Mouse (Mus musculus): Measurements from ENCODE around the gene Ccdc38.
"Not testable (repeated sequence)": the region's sequence is repeated elsewhere in the genome, so short reads cannot be mapped to it uniquely, and the experiment has no call there.

The Ccdc38 gene

GRCm38 (mm10) chr10:93548991-93549390, 8.6 kb downstream of the Ccdc38 start:
- peak; percentile 37 for DNase-seq (ENCODE audit: low spot score)

DNA sequence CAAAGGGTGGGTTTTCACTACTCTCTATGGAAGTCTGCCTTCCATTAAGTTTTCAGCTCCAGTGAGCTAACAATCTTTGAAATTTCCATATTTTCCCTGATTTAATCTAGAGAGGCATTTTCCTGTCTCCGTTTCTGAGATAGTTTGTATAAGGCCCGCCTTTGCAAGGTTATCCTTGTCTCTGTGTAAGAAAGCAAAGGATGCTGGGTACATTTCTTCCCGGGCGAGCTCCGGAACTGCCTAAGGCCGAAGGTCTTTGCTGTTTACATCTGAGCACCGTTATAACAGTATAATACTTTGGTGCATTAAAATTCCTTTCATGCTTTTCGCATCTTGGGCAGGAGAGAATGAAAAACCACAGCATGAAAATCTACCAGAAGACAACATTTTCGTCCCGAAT, 9.4 kb downstream of the Ccdc38 start:
- DNase-seq (ENCODE audit: low spot score), result no peak

GRCm38 (mm10) chr10:93552596-93552995, 12.2 kb downstream of the Ccdc38 start:
- DNase-seq (ENCODE audit: low spot score), result no peak

DNA sequence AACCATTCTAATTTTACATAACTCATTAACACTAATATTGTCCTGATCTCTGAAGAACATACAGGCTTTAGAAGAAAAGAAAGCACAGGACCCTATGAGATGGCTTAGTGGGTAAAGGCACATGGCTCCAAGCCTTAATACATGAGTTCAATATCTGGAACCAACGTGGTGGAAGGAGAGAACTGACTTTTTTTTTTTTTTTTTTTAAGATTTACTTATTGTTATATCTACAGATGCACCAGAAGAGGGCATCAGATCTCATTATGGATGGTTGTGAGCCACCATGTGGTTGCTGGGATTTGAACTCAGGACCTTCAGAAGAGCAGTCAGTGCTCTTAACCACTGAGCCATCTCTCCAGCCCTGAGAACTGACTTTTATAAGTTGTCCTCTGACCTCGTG, 17.5 kb downstream of the Ccdc38 start:
- not testable (repeated sequence) for DNase-seq (ENCODE audit: low spot score)

DNA sequence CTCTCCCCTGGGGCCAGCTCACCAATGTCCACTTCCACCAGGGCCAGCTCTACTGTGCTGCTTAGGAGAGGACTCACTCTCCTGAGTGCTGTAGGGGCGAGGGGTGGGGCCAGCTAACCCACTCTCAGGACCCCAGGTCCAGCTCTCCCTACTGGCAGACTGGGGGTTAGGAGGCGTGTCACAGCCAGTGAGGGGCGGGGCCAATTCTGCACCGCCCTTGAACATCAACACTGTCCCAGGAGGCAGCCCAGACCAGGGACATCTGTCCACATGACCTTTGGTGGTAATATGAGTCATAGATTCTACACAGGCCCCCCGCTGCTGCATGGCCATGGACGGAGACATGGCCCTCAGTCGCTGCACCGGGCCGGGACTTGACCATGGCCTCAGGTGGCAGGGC, 19.4 kb downstream of the Ccdc38 start:
- no peak for DNase-seq (ENCODE audit: low spot score)

DNA sequence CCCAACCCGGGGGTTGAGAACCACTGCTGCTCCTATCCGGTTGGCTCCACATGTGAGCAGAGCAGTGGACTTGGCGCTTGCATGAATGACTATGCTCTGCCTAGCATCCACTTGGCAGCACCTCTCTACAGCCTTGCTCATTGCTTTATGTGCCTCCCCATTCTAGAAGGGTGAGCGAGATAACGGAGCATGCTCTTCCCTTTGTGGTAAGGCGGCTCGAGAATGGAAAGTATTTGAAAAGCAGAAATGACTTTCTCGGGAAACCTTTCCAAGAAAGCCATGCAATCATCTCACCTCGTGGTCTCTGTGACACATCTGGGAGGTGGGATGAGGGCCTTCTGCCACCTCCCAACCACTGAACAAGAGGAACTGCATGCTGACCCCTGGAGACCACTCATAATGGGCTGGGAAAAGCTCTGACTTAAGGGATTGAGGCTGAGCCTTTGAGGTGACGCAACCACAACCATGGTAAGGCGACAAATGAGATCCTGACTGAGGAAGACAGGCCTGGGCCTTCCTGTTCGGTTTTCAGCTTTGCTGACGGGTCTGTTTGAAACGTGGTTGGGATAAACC, 24.2 kb downstream of the Ccdc38 start:
- DNase-seq (ENCODE audit: low spot score), result no peak

GRCm38 (mm10) chr10:93567066-93567465, 26.6 kb downstream of the Ccdc38 start:
- no peak for DNase-seq (ENCODE audit: low spot score)

DNA sequence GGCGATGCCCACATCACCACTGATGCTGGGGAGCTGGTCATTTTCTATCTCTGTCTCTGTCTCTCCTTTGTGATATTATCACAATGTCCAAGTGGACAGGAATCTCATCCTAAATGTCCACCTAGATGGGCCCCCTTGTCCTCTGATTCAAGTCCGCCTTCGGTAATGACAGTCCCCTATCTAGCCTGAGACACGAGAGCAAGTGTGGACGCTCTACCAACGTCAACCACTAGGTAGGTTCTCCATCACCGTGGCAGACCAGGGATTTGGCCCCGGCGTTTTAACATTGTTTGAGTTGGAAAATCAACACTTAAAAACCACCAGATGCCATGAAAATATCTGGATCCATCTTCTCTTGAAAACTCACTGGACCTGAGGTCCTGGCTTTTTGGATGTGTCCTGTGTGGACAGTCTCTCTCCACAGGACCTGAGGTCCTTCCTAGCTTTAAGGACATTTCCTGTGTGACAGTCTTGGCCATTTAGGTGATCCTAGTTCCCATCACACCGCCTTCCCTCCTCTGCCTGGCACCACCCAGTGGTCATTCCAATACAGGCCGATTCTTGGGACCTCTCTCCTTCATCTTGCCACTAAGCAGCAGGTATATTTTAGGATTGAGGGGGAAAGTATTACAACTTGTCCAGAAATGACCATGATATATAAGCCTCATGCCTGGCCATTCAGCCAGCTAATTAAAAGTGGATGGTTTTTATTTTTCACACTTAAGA, 27.6 kb downstream of the Ccdc38 start:
- DNase-seq (ENCODE audit: low spot score), result no peak

DNA sequence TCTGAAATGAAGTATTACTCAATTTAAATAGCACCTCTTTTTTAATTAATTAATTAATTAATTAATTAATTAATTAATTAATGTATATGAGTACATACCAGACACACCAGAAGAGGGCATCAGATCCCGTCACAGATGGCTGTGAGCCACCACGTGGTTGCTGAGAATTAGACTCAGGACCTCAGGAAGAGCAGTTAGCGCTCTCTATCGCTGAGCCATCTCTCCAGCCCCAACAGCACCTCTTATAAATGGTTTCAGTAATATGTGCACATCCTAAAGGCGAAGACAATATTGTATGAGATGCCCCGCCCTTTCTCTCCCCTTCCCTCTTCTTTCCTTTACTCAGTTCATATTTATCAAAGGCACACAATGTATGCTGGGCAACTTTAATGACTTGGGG, 28.2 kb downstream of the Ccdc38 start:
- no peak for DNase-seq (ENCODE audit: low spot score)

DNA sequence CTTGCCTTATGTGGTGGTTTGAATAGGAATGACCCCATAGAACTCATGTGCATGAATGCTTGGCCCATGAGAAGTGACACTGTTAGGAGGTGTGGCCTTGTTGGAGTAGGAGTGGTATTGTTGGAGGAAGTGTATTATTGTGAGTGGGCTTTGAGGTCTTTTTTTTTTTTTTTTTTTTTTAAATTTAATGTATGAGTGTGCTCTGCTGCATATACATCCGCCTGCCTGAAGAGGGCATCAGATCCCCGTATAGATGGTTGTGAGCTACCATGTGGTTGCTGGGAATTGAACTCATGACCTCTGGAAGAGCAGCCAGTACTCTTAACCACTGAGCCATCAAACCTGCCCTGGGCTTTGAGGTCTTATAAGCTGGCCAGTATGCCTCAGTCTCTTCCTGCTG, 31.8 kb downstream of the Ccdc38 start:
- no peak for DNase-seq (ENCODE audit: low spot score)

DNA sequence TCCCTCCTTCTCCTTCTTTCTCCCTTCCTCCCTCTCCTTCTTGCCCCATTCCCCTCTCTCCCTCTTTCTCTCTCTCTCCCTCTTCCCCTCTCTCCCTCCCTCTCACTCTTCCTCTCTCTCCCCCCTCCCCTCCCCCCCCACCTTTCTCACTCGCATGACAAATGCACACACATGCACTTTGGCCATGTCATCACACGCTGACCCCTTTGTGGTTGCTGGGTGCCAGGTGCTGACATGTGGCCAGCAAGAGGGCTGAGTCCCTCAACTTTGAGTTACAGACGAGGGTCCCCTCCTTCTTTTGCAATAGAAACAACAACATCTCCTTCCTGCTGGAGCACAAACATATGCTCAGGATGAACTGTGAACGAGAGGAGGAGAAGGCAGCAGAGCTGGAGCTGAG, 34.5 kb downstream of the Ccdc38 start:
- DNase-seq (ENCODE audit: low spot score), result no peak

- DNase-seq (ENCODE audit: low spot score), result no peak
These were observed 35.5 kb downstream of the Ccdc38 start for GRCm38 (mm10) chr10:93575960-93576359.

DNA sequence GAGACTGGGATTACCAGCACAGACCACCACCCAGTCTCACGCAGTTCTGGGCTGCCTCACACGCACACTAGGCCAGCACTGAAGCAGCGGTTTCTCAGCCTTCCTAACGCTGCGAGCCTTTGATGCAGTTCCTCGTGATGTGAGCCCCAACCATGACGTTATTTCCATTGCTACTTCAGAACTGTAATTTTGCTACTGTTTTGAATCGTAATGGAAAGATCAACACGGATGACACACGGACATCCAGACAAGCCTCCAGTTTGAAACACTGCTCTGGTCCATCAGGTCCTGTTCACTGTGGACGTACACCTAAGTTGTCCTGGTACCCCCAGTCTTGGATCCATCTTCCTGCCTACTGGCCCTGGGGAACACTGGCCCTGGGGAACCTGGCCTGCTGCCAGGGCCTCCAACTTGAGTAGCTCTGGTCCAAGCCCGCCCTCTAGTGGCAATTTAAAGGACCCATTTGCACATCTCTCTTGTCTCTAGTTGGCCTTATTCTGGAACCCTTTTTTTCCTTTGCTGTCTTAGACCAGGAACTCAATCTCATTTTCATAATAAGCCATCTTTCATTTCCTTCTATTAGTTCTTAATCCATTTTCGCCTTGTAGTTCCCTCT, 36.9 kb downstream of the Ccdc38 start:
- peak; percentile 10 for DNase-seq (ENCODE audit: low spot score)

DNA sequence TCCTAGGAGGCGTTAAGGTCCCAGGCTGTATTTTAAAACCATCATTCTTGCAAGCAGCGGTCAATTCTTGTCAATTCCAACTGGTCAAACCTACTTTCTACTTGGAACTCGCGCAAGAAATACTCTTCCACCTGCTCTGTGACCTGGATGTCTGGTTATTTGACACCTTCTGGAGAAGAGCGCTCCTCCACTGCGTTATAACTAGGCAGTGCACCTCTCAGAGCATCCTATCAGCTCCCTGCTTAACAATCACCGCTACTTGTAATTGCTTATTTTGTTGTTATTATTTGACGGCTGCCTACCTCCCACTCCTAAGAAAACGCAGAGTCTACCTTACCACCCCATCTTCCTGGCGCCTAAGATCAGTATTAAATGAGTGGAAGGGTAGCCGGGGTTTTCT, 48.4 kb downstream of the Ccdc38 start:
- DNase-seq (ENCODE audit: low spot score), result no peak

GRCm38 (mm10) chr10:93589281-93589848, 48.9 kb downstream of the Ccdc38 start, which contains the start of gene Snrpf:
Gene Snrpf (minus strand): TSS chr10:93589706.
- peak; percentile 92 for DNase-seq (ENCODE audit: low spot score)

GRCm38 (mm10) chr10:93592456-93592855, 52.0 kb downstream of the Ccdc38 start:
- no peak for DNase-seq (ENCODE audit: low spot score)

DNA sequence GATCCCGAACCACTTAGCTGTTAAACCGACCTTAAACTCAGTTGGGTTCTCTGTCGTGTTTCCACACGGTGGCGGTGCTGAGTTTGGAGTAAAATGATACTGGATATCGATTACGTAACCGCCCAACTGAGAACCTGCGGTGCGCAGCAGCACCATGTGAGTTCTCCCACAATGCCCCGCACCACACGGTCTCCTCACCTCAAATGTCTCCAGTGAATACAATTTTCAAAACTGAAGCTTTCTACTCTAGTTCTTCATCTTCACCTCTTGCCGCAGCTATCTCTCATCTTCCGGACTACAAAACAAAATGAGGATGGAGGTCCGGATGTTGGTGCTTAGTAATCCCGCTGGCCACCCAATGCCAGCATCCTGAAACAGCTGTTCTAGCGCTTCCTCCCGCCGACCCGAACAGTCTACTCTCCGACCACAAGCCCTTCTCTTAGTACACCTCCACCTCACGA, 53.6 kb downstream of the Ccdc38 start:
- DNase-seq (ENCODE audit: low spot score), result peak; percentile 42

DNA sequence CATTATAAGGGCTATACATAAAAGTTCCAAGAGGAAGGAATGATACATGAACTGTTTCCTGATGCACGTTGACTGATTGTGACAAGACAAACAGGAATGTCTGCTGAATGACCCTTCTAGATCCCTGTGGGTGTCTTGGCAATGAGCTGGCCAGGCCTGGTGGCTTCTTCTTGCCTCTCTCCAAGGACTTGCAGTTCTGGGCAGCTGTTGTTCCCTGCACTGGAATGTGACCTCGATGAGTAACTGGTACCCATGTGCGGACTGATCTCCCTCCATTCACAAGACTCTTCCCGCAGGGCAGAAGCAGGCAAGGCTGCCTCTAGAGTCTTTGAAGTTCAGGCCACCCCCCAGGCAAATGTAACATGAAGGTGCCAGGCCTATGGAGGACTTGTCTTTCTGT, 55.4 kb downstream of the Ccdc38 start:
- no peak for DNase-seq (ENCODE audit: low spot score)

DNA sequence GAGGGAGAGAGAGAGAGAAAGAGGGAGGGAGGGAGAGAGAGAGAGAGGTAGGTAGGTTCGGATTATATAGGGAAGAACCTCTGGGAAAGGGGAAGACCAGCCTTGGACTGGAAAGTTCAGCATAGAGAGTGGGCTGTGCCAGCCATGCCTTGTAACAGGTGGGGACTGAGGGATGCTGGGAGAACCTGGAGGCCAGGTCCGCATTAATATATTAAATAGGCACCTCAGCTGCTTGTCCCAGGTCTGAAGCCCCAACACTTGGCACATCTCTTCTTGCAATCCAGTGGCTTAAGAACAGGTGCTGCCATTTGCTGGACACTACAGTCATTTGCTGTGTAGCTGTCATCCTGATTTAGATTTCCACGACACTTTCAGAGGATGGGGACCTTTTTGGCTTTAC, 56.2 kb downstream of the Ccdc38 start:
- DNase-seq (ENCODE audit: low spot score), result no peak

DNA sequence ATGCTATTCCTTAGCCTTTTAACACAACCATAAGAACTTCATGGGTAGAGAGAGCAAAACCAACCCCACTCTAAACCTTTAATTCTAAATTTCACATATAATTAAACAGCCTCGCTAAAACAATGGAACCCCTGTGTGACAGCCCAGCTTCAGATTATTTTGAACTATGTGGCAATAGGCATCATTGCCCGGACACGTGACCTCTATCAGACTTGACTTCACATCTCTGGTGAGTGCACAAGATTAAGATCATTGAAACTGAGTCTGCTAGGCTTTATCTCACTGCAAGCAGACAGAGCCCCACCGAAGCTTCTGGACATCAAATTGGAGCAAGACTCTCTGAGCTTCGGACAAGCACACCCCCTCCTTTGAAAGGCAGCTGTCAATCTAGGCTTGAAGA, 61.9 kb downstream of the Ccdc38 start:
- no peak for DNase-seq (ENCODE audit: low spot score)

GRCm38 (mm10) chr10:93603256-93603655, 62.8 kb downstream of the Ccdc38 start:
- DNase-seq (ENCODE audit: low spot score), result no peak

DNA sequence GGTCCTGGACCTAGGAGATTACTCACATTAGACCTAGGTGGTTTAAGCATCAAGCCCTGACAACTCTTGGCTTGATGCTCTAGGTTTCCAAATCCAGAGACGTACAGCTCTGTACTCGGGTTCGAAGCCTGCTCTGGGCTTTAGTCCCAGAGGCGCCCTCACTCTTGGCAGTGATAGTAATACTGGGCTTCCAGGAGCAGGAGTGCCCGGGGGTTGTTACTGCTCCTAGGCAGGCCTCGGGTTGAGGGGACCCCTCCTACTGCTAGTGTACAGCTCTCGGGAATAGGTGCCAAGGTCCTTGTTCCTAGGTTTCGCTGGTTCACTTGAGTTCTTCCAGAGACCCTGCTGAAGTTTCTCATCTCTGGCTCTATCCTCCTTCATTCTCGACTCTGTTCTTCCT, 65.9 kb downstream of the Ccdc38 start:
- DNase-seq (ENCODE audit: low spot score), result no peak

GRCm38 (mm10) chr10:93608051-93608450, 67.6 kb downstream of the Ccdc38 start:
- DNase-seq (ENCODE audit: low spot score), result no peak
